Mouse (Mus musculus): Measurements from ENCODE around the gene Nemf. TPM values are rescaled to one million over a fixed set of nuclear protein-coding genes. Genes with fewer than 3 reads are reported as not detected.
"Not testable (repeated sequence)": the region's sequence is repeated elsewhere in the genome, so short reads cannot be mapped to it uniquely, and the experiment has no call there.

Nemf gene
- polyA plus RNA-seq, 1 experiment from 2014 or later, result 95.2 TPM

DNA sequence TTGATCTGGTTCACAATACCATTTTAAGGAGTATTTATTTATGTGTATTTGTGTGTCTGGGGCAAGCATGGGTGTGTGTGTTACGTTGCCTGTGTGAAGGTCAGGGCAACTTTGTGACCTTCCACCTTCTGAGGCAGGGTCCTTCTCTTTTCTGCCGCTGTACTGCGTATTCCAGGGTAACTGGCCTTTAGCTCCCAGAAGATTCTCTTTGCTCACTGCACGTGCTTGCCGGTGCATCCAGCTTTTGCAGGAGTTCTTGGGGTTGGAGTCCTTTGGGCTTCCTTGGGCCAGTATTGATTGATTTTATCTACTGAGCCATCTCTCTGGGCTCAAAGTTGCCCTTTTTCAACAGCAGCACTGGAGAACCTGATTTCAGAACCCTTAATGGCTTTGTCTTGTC is 27.6 kb upstream of the Nemf start:
- Histone ChIP-seq H3K4me1 (peaks cover 3% of the 10 kb centered on the region), H3K4me3 (no peak overlapping the region), H3K9me3 (no peaks in the 10 kb centered on the region), H3K36me3 (replicated peaks) (peaks cover 8% of the 10 kb centered on the region; the same call in 1 of the 2 replicates), H3K27ac (no peak overlapping the region), H3K27me3 (ENCODE audit: poor library complexity, severe bottlenecking) (no peaks in the 10 kb centered on the region)
- no peak for DNase-seq (ENCODE audit: extremely low spot score, low spot score)
- WGBS, result 91% methylated on average over 5 of the region's 5 CpGs

- Histone ChIP-seq H3K9me3 (no peaks in the 10 kb centered on the region), H3K4me3 (no peak overlapping the region), H3K27me3 (ENCODE audit: poor library complexity, severe bottlenecking) (no peaks in the 10 kb centered on the region), H3K4me1 (peaks cover 3% of the 10 kb centered on the region), H3K36me3 (replicated peaks) (peaks cover 22% of the 10 kb centered on the region), H3K27ac (no peak overlapping the region)
- DNase-seq (ENCODE audit: extremely low spot score, low spot score), result no peak
- 96% methylated on average over 1 of the region's 1 CpGs for WGBS
These were observed 25.9 kb upstream of the Nemf start for GRCm38 (mm10) chr12:69382880-69383279.

GRCm38 (mm10) chr12:69378558-69379454 is 21.8 kb upstream of the Nemf start:
- no peaks in the 10 kb centered on the region for H3K9me3 ChIP-seq
- peaks cover 21% of the 10 kb centered on the region for H3K4me1 ChIP-seq
- no peak for DNase-seq (ENCODE audit: extremely low spot score, low spot score)
- H3K27me3 ChIP-seq (ENCODE audit: poor library complexity, severe bottlenecking), result no peaks in the 10 kb centered on the region
- H3K27ac ChIP-seq, result no peak overlapping the region
- no peak overlapping the region for H3K4me3 ChIP-seq
- WGBS, result 90% methylated on average over 11 of the region's 11 CpGs
- peaks cover 58% of the 10 kb centered on the region for H3K36me3 ChIP-seq (replicated peaks)

GRCm38 (mm10) chr12:69377636-69378035 is 20.7 kb upstream of the Nemf start:
- WGBS, result 97% methylated on average over 6 of the region's 6 CpGs
- not testable (repeated sequence) for H3K9me3 ChIP-seq; H3K27me3 ChIP-seq (ENCODE audit: poor library complexity, severe bottlenecking); H3K27ac ChIP-seq; H3K4me3 ChIP-seq; DNase-seq (ENCODE audit: extremely low spot score, low spot score)
- H3K36me3 ChIP-seq (replicated peaks), result peaks cover 68% of the 10 kb centered on the region
- H3K4me1 ChIP-seq, result peaks cover 26% of the 10 kb centered on the region

DNA sequence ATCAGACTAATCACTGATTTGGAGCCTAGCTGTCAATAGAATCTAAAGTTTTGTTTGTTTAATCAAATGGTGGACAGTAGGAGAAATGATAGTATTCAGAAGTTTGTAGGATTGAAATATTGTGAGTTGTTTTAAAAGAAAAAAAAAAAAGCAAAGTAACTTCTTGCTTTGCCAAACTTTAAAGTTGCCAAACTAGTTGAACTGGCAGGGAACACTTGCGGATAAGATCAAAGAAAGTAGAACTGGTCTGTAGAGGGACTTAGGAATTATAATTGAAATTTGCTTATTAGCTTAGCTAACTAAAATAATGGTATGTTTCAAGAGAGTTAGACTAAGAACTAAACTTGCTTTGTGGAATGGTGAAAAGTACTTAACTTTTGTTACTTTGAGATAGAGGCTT is 20.2 kb upstream of the Nemf start:
- no peak for DNase-seq (ENCODE audit: extremely low spot score, low spot score)
- Histone ChIP-seq H3K9me3 (no peaks in the 10 kb centered on the region), H3K27ac (no peak overlapping the region), H3K27me3 (ENCODE audit: poor library complexity, severe bottlenecking) (no peaks in the 10 kb centered on the region), H3K4me3 (no peak overlapping the region), H3K4me1 (peaks cover 26% of the 10 kb centered on the region), H3K36me3 (replicated peaks) (peaks cover 68% of the 10 kb centered on the region)
- 90% methylated on average over 1 of the region's 1 CpGs for WGBS

GRCm38 (mm10) chr12:69376132-69376531 is 19.2 kb upstream of the Nemf start:
- H3K4me3 ChIP-seq, result no peak overlapping the region
- no peak for DNase-seq (ENCODE audit: extremely low spot score, low spot score)
- H3K36me3 ChIP-seq (replicated peaks), result peaks cover 64% of the 10 kb centered on the region
- WGBS, result 82% methylated on average over 2 of the region's 2 CpGs
- no peaks in the 10 kb centered on the region for H3K27me3 ChIP-seq (ENCODE audit: poor library complexity, severe bottlenecking)
- H3K27ac ChIP-seq, result no peak overlapping the region
- H3K9me3 ChIP-seq, result no peaks in the 10 kb centered on the region
- H3K4me1 ChIP-seq, result peaks cover 29% of the 10 kb centered on the region

DNA sequence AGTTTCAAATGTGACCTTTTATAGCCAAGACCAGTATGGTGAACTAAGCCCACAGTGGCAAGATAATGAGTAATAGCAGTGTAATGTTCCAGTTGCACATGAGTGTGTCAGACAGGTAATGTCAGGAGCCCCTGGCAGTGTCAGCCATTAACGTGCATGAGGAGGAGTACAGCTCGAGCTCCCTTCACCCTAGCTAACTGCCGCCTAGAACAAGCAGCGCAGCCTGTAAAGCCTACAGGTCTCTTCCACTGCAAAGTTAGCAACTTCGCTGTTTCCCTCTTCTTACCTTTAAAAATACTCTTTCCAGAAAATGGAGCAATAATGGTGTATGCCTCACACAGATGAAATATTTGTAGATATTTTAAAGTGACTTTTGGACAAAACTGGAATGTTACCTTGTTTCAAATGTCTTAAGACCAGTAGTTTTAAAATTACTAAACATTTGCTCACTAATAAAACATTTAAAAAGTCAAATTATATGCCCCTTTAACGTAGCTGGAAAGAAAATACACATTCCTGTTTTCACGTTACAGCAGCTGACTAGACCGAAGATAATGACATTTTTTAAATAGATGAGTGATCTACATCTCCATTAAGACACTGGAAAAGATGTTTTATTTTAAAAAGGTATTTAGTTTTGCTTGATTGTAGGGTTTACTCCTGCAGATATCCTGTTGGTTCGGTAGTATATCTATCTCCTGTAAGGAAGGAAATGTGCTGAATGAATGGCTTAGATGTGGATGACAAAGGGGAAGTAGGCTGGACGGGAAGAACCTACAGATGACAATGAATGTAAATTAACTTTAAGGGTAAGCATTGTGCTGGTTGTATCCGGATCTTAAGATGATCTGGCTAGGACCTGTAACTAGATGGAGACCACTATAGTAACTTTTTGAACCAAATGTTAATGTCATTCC is 17.1 kb upstream of the Nemf start:
- Histone ChIP-seq H3K27me3 (ENCODE audit: poor library complexity, severe bottlenecking) (no peaks in the 10 kb centered on the region), H3K4me1 (peaks cover 36% of the 10 kb centered on the region), H3K27ac (peak overlapping the region; percentile 3; the same call in 1 of the 2 replicates), H3K4me3 (peak overlapping the region; percentile 99), H3K9me3 (no peaks in the 10 kb centered on the region), H3K36me3 (replicated peaks) (peaks cover 56% of the 10 kb centered on the region)
- DNase-seq (ENCODE audit: extremely low spot score, low spot score), result no peak
- 56% methylated on average over 11 of the region's 11 CpGs for WGBS

DNA sequence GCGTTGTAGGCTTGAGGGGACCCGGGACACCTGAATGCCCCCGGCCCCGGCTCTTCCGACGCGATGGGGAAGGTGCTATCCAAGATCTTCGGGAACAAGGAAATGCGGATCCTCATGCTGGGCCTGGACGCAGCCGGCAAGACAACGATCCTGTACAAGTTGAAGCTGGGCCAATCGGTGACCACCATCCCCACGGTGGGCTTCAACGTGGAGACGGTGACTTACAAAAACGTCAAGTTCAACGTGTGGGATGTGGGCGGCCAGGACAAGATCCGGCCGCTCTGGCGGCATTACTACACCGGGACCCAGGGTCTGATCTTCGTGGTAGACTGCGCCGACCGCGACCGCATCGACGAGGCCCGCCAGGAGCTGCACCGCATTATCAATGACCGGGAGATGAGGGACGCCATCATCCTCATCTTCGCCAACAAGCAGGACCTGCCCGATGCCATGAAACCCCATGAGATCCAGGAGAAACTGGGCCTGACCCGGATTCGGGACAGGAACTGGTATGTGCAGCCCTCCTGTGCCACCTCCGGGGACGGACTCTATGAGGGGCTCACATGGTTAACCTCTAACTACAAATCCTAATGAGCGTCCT is 15.9 kb upstream of the Nemf start:
- Histone ChIP-seq H3K9me3 (no peaks in the 10 kb centered on the region), H3K27ac (peak overlapping the region; percentile 98), H3K4me3 (peak overlapping the region; percentile 99), H3K4me1 (peaks cover 36% of the 10 kb centered on the region), H3K27me3 (ENCODE audit: poor library complexity, severe bottlenecking) (no peaks in the 10 kb centered on the region), H3K36me3 (replicated peaks) (peaks cover 46% of the 10 kb centered on the region)
- under 1% methylated on average over 42 of the region's 42 CpGs for WGBS
- peak; percentile 45 for DNase-seq (ENCODE audit: extremely low spot score, low spot score)

DNA sequence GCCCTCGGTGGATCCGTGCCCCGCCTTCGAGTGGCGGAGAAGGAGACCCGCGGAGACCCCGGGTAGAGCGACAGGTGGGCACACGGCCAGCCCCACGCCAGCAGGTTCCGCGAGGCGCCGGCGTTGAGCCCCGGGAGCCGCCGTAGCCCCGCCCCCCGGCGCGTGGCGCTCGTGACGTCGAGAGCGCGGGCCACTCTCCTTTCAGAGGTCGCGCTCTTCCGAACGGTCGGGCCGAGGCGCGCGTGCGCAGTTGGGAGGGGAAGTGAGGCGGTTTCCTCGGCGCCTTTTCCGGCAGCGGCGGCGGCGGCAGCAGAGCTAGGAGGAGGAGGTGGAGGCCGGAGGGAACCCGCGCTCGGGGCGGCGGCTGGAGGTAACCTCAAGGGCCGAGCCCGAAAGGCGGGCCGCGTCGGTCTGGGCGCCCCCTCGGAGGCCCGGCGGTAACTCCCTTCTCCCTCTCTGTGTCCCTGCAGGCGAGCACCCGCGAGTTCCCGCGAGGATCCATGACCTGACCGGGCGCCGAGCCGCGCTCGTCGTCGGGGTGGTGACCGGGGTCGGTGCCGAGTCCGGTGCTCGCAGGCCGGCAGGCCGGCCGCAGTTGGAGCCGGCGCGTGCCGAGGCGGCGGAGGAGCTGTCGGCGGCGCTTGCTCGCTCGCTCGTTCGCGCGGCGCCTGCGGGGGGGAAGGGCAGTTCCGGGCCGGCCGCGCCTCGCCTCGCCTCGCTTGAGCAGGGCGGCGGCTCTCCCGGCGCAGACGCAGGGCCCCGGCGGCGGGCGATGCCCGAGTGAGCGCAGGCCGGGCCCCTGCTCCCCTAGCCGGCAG is 15.1 kb upstream of the Nemf start, which contains the start of the genes Arf6 and Gm9887:
TSS of gene Arf6 (plus strand) at position 297 of the 818 bp plus-strand sequence.
TSS of gene Gm9887 (minus strand) at position 605 of the 818 bp plus-strand sequence.
- Histone ChIP-seq H3K4me1 (peaks cover 36% of the 10 kb centered on the region), H3K27ac (peak within 1 kb of the TSS; percentile 98), H3K9me3 (no peaks in the 10 kb centered on the region), H3K4me3 (peak within 1 kb of the TSS; percentile 99), H3K36me3 (replicated peaks) (peaks cover 38% of the 10 kb centered on the region), H3K27me3 (ENCODE audit: poor library complexity, severe bottlenecking) (no peaks in the 10 kb centered on the region)
- DNase-seq (ENCODE audit: extremely low spot score, low spot score), result peak; percentile 95
- under 1% methylated on average over 119 of the region's 121 CpGs for WGBS

DNA sequence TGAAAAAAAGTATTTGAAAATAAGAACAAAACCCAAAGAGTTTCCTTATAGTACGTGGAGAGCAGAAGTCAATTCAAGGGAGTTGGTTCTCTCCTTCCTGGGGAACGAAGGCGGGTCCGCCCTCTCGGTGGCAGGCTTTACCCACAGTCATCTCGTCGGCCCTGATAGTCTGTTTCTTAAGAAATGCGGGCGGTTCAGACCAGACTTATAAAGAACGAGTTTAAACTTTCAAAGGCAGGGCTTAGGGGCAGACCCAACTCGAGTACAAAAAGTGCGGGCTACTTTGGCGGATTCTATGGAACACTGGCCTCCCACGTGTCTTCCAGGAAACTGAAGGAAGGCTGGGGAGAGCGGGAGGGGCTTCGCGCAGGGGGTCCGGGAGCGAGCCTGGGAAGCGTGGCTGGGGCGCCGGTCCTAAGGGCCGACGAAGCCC is 14.5 kb upstream of the Nemf start:
- Histone ChIP-seq H3K4me1 (peaks cover 36% of the 10 kb centered on the region), H3K9me3 (no peaks in the 10 kb centered on the region), H3K4me3 (peak overlapping the region; percentile 99), H3K36me3 (replicated peaks) (peaks cover 34% of the 10 kb centered on the region), H3K27ac (peak overlapping the region; percentile 98), H3K27me3 (ENCODE audit: poor library complexity, severe bottlenecking) (no peaks in the 10 kb centered on the region)
- no peak for DNase-seq (ENCODE audit: extremely low spot score, low spot score)
- 0% methylated on average over 24 of the region's 24 CpGs for WGBS

DNA sequence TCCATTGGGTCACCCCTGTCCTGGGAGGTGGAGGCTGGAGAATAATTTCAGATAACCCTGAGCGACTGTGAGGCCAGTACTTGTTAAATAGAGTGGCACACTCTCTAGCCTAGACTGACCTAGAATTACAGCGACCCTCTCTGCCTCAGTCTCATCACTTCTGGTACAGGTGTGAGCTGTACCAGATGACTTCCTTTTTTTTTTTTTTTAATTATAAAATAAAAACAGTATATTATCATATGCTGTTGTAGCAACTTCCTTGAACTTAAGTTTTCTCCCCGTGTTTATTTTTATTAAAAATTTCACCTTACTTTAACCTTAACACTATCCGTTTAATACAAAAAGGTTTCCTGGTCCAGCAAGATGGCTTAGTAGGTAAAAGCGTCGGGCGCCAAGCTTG is 14.0 kb upstream of the Nemf start:
- no peaks in the 10 kb centered on the region for H3K9me3 ChIP-seq
- H3K27me3 ChIP-seq (ENCODE audit: poor library complexity, severe bottlenecking), result no peaks in the 10 kb centered on the region
- H3K4me1 ChIP-seq, result peaks cover 33% of the 10 kb centered on the region
- DNase-seq (ENCODE audit: extremely low spot score, low spot score), result no peak
- peak overlapping the region; percentile 98 for H3K27ac ChIP-seq
- H3K36me3 ChIP-seq (replicated peaks), result peaks cover 29% of the 10 kb centered on the region
- peak overlapping the region; percentile 99 for H3K4me3 ChIP-seq
- 13% methylated on average over 7 of the region's 7 CpGs for WGBS

GRCm38 (mm10) chr12:69367557-69367956 is 10.6 kb upstream of the Nemf start:
- H3K36me3 ChIP-seq (replicated peaks), result no peaks in the 10 kb centered on the region
- H3K27me3 ChIP-seq (ENCODE audit: poor library complexity, severe bottlenecking), result no peaks in the 10 kb centered on the region
- H3K4me3 ChIP-seq, result no peak overlapping the region
- no peak for DNase-seq (ENCODE audit: extremely low spot score, low spot score)
- H3K9me3 ChIP-seq, result no peaks in the 10 kb centered on the region
- no peak overlapping the region for H3K27ac ChIP-seq
- 77% methylated on average over 2 of the region's 2 CpGs for WGBS
- peaks cover 25% of the 10 kb centered on the region for H3K4me1 ChIP-seq

All from forebrain, embryonic 10.5 days (tissue).